In the genomic region with DNA sequence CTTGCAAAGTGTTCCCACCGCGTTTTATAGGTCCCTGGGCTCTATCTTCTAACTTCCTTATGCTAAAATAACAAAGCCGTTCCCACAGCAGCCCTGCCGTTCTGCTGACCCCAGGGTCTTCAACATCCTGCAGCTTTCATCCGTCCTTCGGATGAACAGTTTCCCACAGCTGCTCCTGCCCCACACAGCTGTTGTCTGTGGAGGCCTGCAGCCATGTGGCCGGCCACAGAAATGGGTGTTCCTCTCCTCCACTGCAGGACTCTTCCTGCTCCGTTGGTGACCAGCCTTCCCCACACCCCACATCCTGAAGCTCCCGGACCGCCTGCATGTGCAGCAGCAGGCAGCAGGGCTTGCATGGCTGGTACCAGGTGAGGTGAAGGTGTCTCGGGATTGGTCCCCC, we compare ENCODE assay signal across 8 mouse cellular contexts. TPM values are rescaled to one million over a fixed set of nuclear protein-coding genes. Genes with fewer than 3 reads are reported as not detected.
DNase-seq lines count a peak whose midpoint lies in the region; ATAC-seq lines count a peak whose summit lies in the region.
"Had no signal": no experiment of that assay in that cellular context is flagged by ENCODE, and none has a peak within 500 bp of the region (broad histone marks: within the 10 kb centered on the region; RNA-seq: fewer than 3 reads in every experiment).

No protein-coding gene starts in this region.

- no peak overlapping the region for H3K9ac ChIP-seq in hindbrain, embryonic 15.5 days
- H3K9ac ChIP-seq in hindbrain, embryonic 14.5 days: no peak overlapping the region
- H3K9ac ChIP-seq: midbrain, embryonic 12.5 days had no signal

- 0 out of 2 replicates have a peak, but pooled peaks have one; percentile 34 for ATAC-seq in hindbrain, embryonic 15.5 days (ENCODE audit: low FRiP score, low read depth)
- no peak for ATAC-seq in hindbrain, embryonic 14.5 days (ENCODE audit: low FRiP score)
- ATAC-seq in common myeloid progenitor, adult 5-6 weeks (replicated peaks; ENCODE audit: low read depth, poor library complexity, severe bottlenecking): peak; percentile 69

- no peaks in the 10 kb centered on the region for H3K36me3 ChIP-seq in hindbrain, embryonic 15.5 days
- H3K36me3 ChIP-seq in hindbrain, embryonic 14.5 days (replicated peaks; ENCODE audit: control insufficient read depth, insufficient read depth): no peaks in the 10 kb centered on the region
- H3K36me3 ChIP-seq: midbrain, embryonic 12.5 days had no signal

- H3K27me3 ChIP-seq in hindbrain, embryonic 15.5 days: no peaks in the 10 kb centered on the region
- no peaks in the 10 kb centered on the region for H3K27me3 ChIP-seq in hindbrain, embryonic 14.5 days (ENCODE audit: control insufficient read depth, insufficient read depth, low read length)
- H3K27me3 ChIP-seq: midbrain, embryonic 12.5 days had no signal

- intact Hi-C loops in heart, postnatal 14 days (cut with DNase I): no loop called here

- H3K4me2 ChIP-seq in hindbrain, embryonic 15.5 days: no peak overlapping the region
- no peak overlapping the region for H3K4me2 ChIP-seq in hindbrain, embryonic 14.5 days (replicated peaks)
- H3K4me2 ChIP-seq: midbrain, embryonic 12.5 days had no signal

- peaks cover 19% of the 10 kb centered on the region for H3K4me1 ChIP-seq in hindbrain, embryonic 15.5 days (replicated peaks)
- peaks cover 6% of the 10 kb centered on the region for H3K4me1 ChIP-seq in hindbrain, embryonic 14.5 days (replicated peaks; ENCODE audit: control insufficient read depth, insufficient read depth, low read length)

- DNase-seq in hindbrain, embryonic 14.5 days (ENCODE audit: low spot score): no peak
- DNase-seq in heart, postnatal 14 days: peak; percentile 16 to 22
- peak; percentile 16 for DNase-seq in lung, postnatal 14 days
- no peak for DNase-seq in adrenal gland, adult 18-20 months (ENCODE audit: low spot score in 2 of 2)
- DNase-seq in layer of hippocampus, adult 18-20 months (ENCODE audit: low spot score in 2 of 2): no peak

- no peak overlapping the region for H3K4me3 ChIP-seq in hindbrain, embryonic 15.5 days
- H3K4me3 ChIP-seq in hindbrain, embryonic 14.5 days (replicated peaks; ENCODE audit: low read length): no peak overlapping the region
- H3K4me3 ChIP-seq: midbrain, embryonic 12.5 days had no signal

- 50% methylated on average over 11 of the region's 11 CpGs for WGBS in hindbrain, embryonic 15.5 days
- 56% methylated on average over 11 of the region's 11 CpGs for whole genome bisulfite sequencing in hindbrain, embryonic 14.5 days

- H3K9me3 ChIP-seq in hindbrain, embryonic 15.5 days: no peaks in the 10 kb centered on the region
- no peaks in the 10 kb centered on the region for H3K9me3 ChIP-seq in hindbrain, embryonic 14.5 days (ENCODE audit: control insufficient read depth, low read length)
- H3K9me3 ChIP-seq: midbrain, embryonic 12.5 days had no signal

- H3K27ac ChIP-seq in hindbrain, embryonic 15.5 days (replicated peaks): no peak overlapping the region
- H3K27ac ChIP-seq in hindbrain, embryonic 14.5 days: no peak overlapping the region
- H3K27ac ChIP-seq: midbrain, embryonic 12.5 days had no signal

RNA-seq across cellular contexts. Expression of gene Phc2, which starts 17.3 kb away (rescaled TPM):
- polyA plus RNA-seq in hindbrain, embryonic 15.5 days (2015; fragmentation: Nextera tagmentation; extraction: Ambion mirVana): 67.0 and 71.5 TPM in 2 replicates
- 46.2 and 52.8 TPM in 2 replicates for polyA plus RNA-seq in hindbrain, embryonic 14.5 days (2014; fragmentation: Nextera tagmentation; extraction: Ambion mirVana)
- total RNA-seq in common myeloid progenitor, adult 5-6 weeks (2017): 21.2 and 23.0 TPM in 2 replicates
- total RNA-seq in heart, postnatal 14 days (2021): 10 to 100 TPM; 51.0 to 55.5 TPM
- total RNA-seq in adrenal gland, adult 18-20 months (2021): 10 to 100 TPM; 69.8 to 88.5 TPM
- 100 to 1,000 TPM in 1 of 2 experiments, 10 to 100 TPM in 1; 99.6 to 102 TPM for total RNA-seq in layer of hippocampus, adult 18-20 months (2021)

RNA-seq across cellular contexts. Expression of gene Tlr12, which starts 18.8 kb away (rescaled TPM):
- polyA plus RNA-seq in hindbrain, embryonic 15.5 days (2015; fragmentation: Nextera tagmentation; extraction: Ambion mirVana): 1.5 and 2.0 TPM in 2 replicates
- 0.78 and 0.90 TPM in 2 replicates for polyA plus RNA-seq in hindbrain, embryonic 14.5 days (2014; fragmentation: Nextera tagmentation; extraction: Ambion mirVana)
- total RNA-seq in common myeloid progenitor, adult 5-6 weeks (2017): 0.44 and 1.1 TPM in 2 replicates
- total RNA-seq in heart, postnatal 14 days (2021): under 1 TPM in 1 of 2 experiments, not detected in 1; 0.76 TPM
- total RNA-seq in adrenal gland, adult 18-20 months (2021): 1 to 10 TPM in 1 of 2 experiments, under 1 TPM in 1; 0.53 to 1.9 TPM
- total RNA-seq in layer of hippocampus, adult 18-20 months (2021): under 1 TPM; 0.84 to 0.96 TPM

RNA-seq across cellular contexts. Expression of gene Zscan20, which starts 27.4 kb away (rescaled TPM):
- 4.2 and 4.8 TPM in 2 replicates for polyA plus RNA-seq in hindbrain, embryonic 15.5 days (2015; fragmentation: Nextera tagmentation; extraction: Ambion mirVana)
- polyA plus RNA-seq in hindbrain, embryonic 14.5 days (2014; fragmentation: Nextera tagmentation; extraction: Ambion mirVana): 3.4 and 4.4 TPM in 2 replicates
- total RNA-seq in common myeloid progenitor, adult 5-6 weeks (2017): 2.6 and 3.2 TPM in 2 replicates
- 1 to 10 TPM; 4.4 to 4.7 TPM for total RNA-seq in heart, postnatal 14 days (2021)
- 1 to 10 TPM; 4.6 to 6.6 TPM for total RNA-seq in adrenal gland, adult 18-20 months (2021)
- 10 to 100 TPM in 1 of 2 experiments, 1 to 10 TPM in 1; 8.7 to 10.6 TPM for total RNA-seq in layer of hippocampus, adult 18-20 months (2021)

Comparison
In these comparisons a context has a peak if more than half of its experiments do, and no peak if none do; other contexts are left out.
1. DNase-seq: peak in heart, postnatal 14 days (2 of 2) and lung, postnatal 14 days (single experiment); none in hindbrain, embryonic 14.5 days (single experiment), adrenal gland, adult 18-20 months (0 of 2) and layer of hippocampus, adult 18-20 months (0 of 2).